Mouse (Mus musculus) spleen, adult 2 months (tissue): Measurements from ENCODE around the gene Zdhhc18.

ENCODE experiments used
- CTCF ChIP-seq: fragments of 200-500 bp; IDR thresholded peaks from 2 replicates; pipeline ENCODE4 v1.5.1; 2011; ENCODE audit warnings: mild to moderate bottlenecking, inconsistent platforms; ENCODE audit not compliant: insufficient read depth, insufficient read length, insufficient replicate concordance; ENCODE audit errors: extremely low read depth
- POLR2A ChIP-seq: fragments of 200-500 bp; IDR thresholded peaks from 2 replicates; pipeline ENCODE4 v1.6.1; 2011; ENCODE audit warnings: low read depth, low read length, inconsistent platforms

- no peak for TF ChIP-seq CTCF
- TF ChIP-seq POLR2A: no peak
Measured at GRCm38 (mm10) chr4:133674331-133674695, 24.4 kb upstream of the Zdhhc18 start.
